Mouse (Mus musculus) midbrain, postnatal 0 days (tissue): ENCODE measurements at regions not wholly inside any gene's neighbourhood (a gene's known extent, or its start where the extent isn't known, plus 50 kb on each side); places are given as distances from the start of the nearest gene placed in this dataset.
A peak's percentile ranks its signal among the peaks of the same experiment; 100 is the strongest.

ENCODE experiments used
- ATAC-seq: fragments of 200-750 bp; cut with Nextera tagmentation; 2 replicates; pipeline ENCODE4 v1.8.0; 2017; ENCODE audit warnings: moderate number of reproducible peaks, mild to moderate bottlenecking, moderate TSS enrichment, moderate library complexity; ENCODE audit not compliant: low FRiP score
- DNase-seq: peaks from one replicate; pipeline ENCODE4 v3.0.0-alpha.2; 2015; ENCODE audit warnings: low spot score
- H3K27ac ChIP-seq: fragments of 300-500 bp; sonication (generic); 2 replicates; pipeline ENCODE4 v1.5.1; 2014; ENCODE audit warnings: low read depth, mild to moderate bottlenecking, low read length, mixed read lengths
- H3K27me3 ChIP-seq: fragments of 300-500 bp; sonication (generic); 2 replicates; pipeline ENCODE4 v1.6.1; 2014; ENCODE audit warnings: low read length, control low read depth, mixed read lengths; ENCODE audit not compliant: insufficient read depth
- H3K36me3 ChIP-seq: fragments of 300-500 bp; sonication (generic); 2 replicates; pipeline ENCODE4 v1.6.1; 2014; ENCODE audit warnings: low read length, control low read depth, mixed read lengths; ENCODE audit not compliant: insufficient read depth
- H3K4me1 ChIP-seq: fragments of 300-500 bp; sonication (generic); 2 replicates; pipeline ENCODE4 v1.6.1; 2014; ENCODE audit warnings: mild to moderate bottlenecking, control low read depth, antibody characterized with exemption, low read length, mixed read lengths; ENCODE audit not compliant: insufficient read depth
- H3K4me2 ChIP-seq: fragments of 300-500 bp; sonication (generic); 2 replicates; pipeline ENCODE4 v1.6.1; 2014; ENCODE audit warnings: low read depth, mild to moderate bottlenecking, low read length, mixed read lengths; ENCODE audit not compliant: poor library complexity, severe bottlenecking
- H3K4me3 ChIP-seq: fragments of 300-500 bp; sonication (generic); 2 replicates; pipeline ENCODE4 v1.5.1; 2014; ENCODE audit warnings: low read depth, mild to moderate bottlenecking, low read length, moderate library complexity
- H3K9ac ChIP-seq: fragments of 300-500 bp; sonication (generic); replicated peaks from 2 replicates; pipeline ENCODE4 v1.6.1; 2014; ENCODE audit warnings: mild to moderate bottlenecking, low read length, moderate library complexity, mixed read lengths; ENCODE audit not compliant: poor library complexity, severe bottlenecking
- H3K9me3 ChIP-seq: fragments of 300-500 bp; sonication (generic); 2 replicates; pipeline ENCODE4 v1.6.1; 2016; ENCODE audit warnings: low read length, control low read depth
- CTCF ChIP-seq: IDR thresholded peaks from 2 replicates; pipeline ENCODE4 v1.5.1; 2016; ENCODE audit warnings: antibody characterized with exemption, mild to moderate bottlenecking
- WGBS: fragments of 180-500 bp; shearing (Covaris S2); extraction: QIAGEN DNeasy Blood & Tissue Kit; methylation state at CpG from one replicate; pipeline ENCODE4 v1.1.7; 2014; 5-methylcytosine and 5-hydroxymethylcytosine counted together

GRCm38 (mm10) chr2:143133931-143134330, 55.7 kb downstream of the Otor start:
- no peak for TF ChIP-seq CTCF
- WGBS = 70% methylated on average over 2 of the region's 2 CpGs

GRCm38 (mm10) chr2:143149189-143149588, 70.9 kb downstream of the Otor start:
- H3K9me3 ChIP-seq = no peaks in the 10 kb centered on the region
- H3K27me3 ChIP-seq = no peaks in the 10 kb centered on the region
- H3K9ac ChIP-seq = no peak overlapping the region
- peak; percentile 76 for TF ChIP-seq CTCF
- no peaks in the 10 kb centered on the region for H3K36me3 ChIP-seq
- no peak for ATAC-seq
- no peak overlapping the region for H3K27ac ChIP-seq
- H3K4me2 ChIP-seq = no peak overlapping the region
- DNase-seq = peak; percentile 57
- H3K4me1 ChIP-seq = no peaks in the 10 kb centered on the region
- H3K4me3 ChIP-seq = no peak overlapping the region
- WGBS = 54% methylated on average over 3 of the region's 3 CpGs

More at GRCm38 (mm10) chr2:143133931-143134330, 55.7 kb downstream of the Otor start:
- H3K9ac ChIP-seq = no peak overlapping the region
- no peaks in the 10 kb centered on the region for H3K36me3 ChIP-seq
- H3K4me3 ChIP-seq = no peak overlapping the region
- H3K4me1 ChIP-seq = no peaks in the 10 kb centered on the region
- no peaks in the 10 kb centered on the region for H3K9me3 ChIP-seq
- no peak overlapping the region for H3K27ac ChIP-seq
- no peak for DNase-seq
- ATAC-seq = no peak
- no peak overlapping the region for H3K4me2 ChIP-seq
- H3K27me3 ChIP-seq = no peaks in the 10 kb centered on the region

GRCm38 (mm10) chr2:143164081-143164984, 86.1 kb downstream of the Otor start:
- no peak for DNase-seq
- Histone ChIP-seq H3K4me2 (no peak overlapping the region), H3K9me3 (no peaks in the 10 kb centered on the region), H3K9ac (no peak overlapping the region), H3K36me3 (no peaks in the 10 kb centered on the region), H3K4me1 (no peaks in the 10 kb centered on the region), H3K27ac (no peak overlapping the region), H3K4me3 (no peak overlapping the region), H3K27me3 (no peaks in the 10 kb centered on the region)
- TF ChIP-seq CTCF = no peak
- 86% methylated on average over 8 of the region's 8 CpGs for WGBS
- no peak for ATAC-seq

- ATAC-seq = no peak
- Histone ChIP-seq H3K4me2 (no peak overlapping the region), H3K9ac (no peak overlapping the region), H3K9me3 (no peaks in the 10 kb centered on the region), H3K4me3 (no peak overlapping the region), H3K36me3 (no peaks in the 10 kb centered on the region), H3K27me3 (no peaks in the 10 kb centered on the region), H3K4me1 (no peaks in the 10 kb centered on the region), H3K27ac (no peak overlapping the region)
- TF ChIP-seq CTCF = no peak
- peak; percentile 24 for DNase-seq
- WGBS = 80% methylated on average over 3 of the region's 3 CpGs
These were observed 88.5 kb downstream of the Otor start for GRCm38 (mm10) chr2:143166771-143167170.

GRCm38 (mm10) chr2:143170648-143171047, 92.4 kb downstream of the Otor start:
- Histone ChIP-seq H3K27me3 (no peaks in the 10 kb centered on the region), H3K27ac (no peak overlapping the region), H3K4me2 (no peak overlapping the region), H3K4me1 (no peaks in the 10 kb centered on the region), H3K4me3 (no peak overlapping the region), H3K9me3 (no peaks in the 10 kb centered on the region), H3K9ac (no peak overlapping the region), H3K36me3 (no peaks in the 10 kb centered on the region)
- DNase-seq (no peak), ATAC-seq (no peak)
- 51% methylated on average over 2 of the region's 2 CpGs for WGBS
- TF ChIP-seq CTCF = no peak

GRCm38 (mm10) chr2:143184614-143185013, 106.3 kb downstream of the Otor start:
- ATAC-seq = no peak
- H3K4me1 ChIP-seq = no peaks in the 10 kb centered on the region
- H3K4me2 ChIP-seq = no peak overlapping the region
- WGBS = 84% methylated on average over 3 of the region's 3 CpGs
- no peak overlapping the region for H3K9ac ChIP-seq
- TF ChIP-seq CTCF = no peak
- no peaks in the 10 kb centered on the region for H3K36me3 ChIP-seq
- no peaks in the 10 kb centered on the region for H3K9me3 ChIP-seq
- H3K4me3 ChIP-seq = no peak overlapping the region
- no peaks in the 10 kb centered on the region for H3K27me3 ChIP-seq
- DNase-seq = no peak
- H3K27ac ChIP-seq = no peak overlapping the region
